Mouse (Mus musculus) heart, postnatal 0 days (tissue): ENCODE measurements around the gene Gm3727.
"Not testable (repeated sequence)": the region's sequence is repeated elsewhere in the genome, so short reads cannot be mapped to it uniquely, and the experiment has no call there.

Experiments used
- CTCF ChIP-seq: IDR thresholded peaks from 2 replicates; pipeline ENCODE4 v1.5.1; 2016; ENCODE audit warnings: antibody characterized with exemption, control low read depth, low read depth
- EP300 ChIP-seq: IDR thresholded peaks from 2 replicates; pipeline ENCODE4 v1.6.1; 2016; ENCODE audit warnings: antibody characterized with exemption, low read depth

DNA sequence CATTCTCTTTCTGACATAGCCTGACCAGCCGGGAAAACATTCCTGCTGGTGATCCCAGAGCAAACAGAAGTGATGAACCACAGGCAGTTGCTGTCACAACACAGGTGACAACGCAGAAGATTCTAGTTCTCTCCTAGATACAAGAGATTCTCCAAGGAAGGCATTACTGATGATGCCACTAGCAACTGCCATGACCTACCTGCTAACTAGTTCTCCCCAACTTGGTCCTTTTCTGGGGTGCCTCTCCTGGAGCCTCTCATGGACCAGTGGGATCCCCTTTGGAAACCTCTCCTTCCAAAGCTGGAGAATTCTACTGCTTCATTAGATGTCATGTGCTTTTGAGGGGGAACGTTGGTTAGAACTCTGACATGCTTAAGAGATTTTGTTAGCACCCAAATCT, at the start of gene Gm3727:
- TF ChIP-seq CTCF, EP300: not testable (repeated sequence)
